Comparison of ENCODE assay signal across 9 mouse cellular contexts in the genomic region with DNA sequence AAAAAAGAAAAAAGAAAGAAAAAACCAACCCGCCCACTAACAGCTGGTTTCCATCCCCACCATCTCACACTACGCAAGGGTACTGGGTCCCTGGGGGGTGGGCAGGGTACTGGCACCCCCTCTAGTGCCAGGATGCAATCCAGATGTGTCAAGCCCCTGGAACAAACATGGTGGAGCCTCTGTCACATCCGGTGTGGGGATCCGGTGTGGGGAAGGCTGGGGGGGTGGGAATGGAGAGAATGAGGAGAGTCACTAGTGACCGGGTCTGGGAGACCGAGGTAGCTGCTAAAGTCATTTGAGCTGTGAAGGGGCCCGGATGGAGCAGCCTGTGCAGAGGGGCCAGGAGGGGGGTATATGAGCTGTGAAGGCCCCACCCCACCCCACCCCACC. TPM values are rescaled to one million over a fixed set of nuclear protein-coding genes. Genes with fewer than 3 reads are reported as not detected.
A peak's percentile ranks its signal among the peaks of the same experiment; 100 is the strongest.
DNase-seq lines count a peak whose midpoint lies in the region; ATAC-seq lines count a peak whose summit lies in the region.
"Had no signal": no experiment of that assay in that cellular context is flagged by ENCODE, and none has a peak within 500 bp of the region (broad histone marks: within the 10 kb centered on the region; RNA-seq: fewer than 3 reads in every experiment).

No protein-coding gene starts in this region.

- peaks cover 2% of the 10 kb centered on the region; the same call in 1 of the 2 replicates for H3K36me3 ChIP-seq in forebrain, embryonic 11.5 days (ENCODE audit: control insufficient read depth, insufficient read depth, low read length)
- H3K36me3 ChIP-seq in forebrain, embryonic 12.5 days (replicated peaks): peaks cover 17% of the 10 kb centered on the region
- H3K36me3 ChIP-seq in embryonic facial prominence, embryonic 10.5 days (replicated peaks): peaks cover 42% of the 10 kb centered on the region

- no peak for ATAC-seq in forebrain, embryonic 11.5 days (replicated peaks; ENCODE audit: low FRiP score)
- ATAC-seq in forebrain, embryonic 12.5 days (ENCODE audit: low FRiP score): no peak

- intact Hi-C loops in heart, postnatal 10 days (cut with DNase I): loop anchor here (2.0 kb wide), 1 partner anchor 19 kb away; no protein-coding TSS in a partner anchor

- H3K4me1 ChIP-seq in forebrain, embryonic 11.5 days (replicated peaks; ENCODE audit: control insufficient read depth, insufficient read depth, low read length): peaks cover 7% of the 10 kb centered on the region; the same call in 1 of the 2 replicates
- H3K4me1 ChIP-seq in forebrain, embryonic 12.5 days: peaks cover 32% of the 10 kb centered on the region
- H3K4me1 ChIP-seq in embryonic facial prominence, embryonic 10.5 days: peaks cover 58% of the 10 kb centered on the region

- no peaks in the 10 kb centered on the region for H3K9me3 ChIP-seq in forebrain, embryonic 11.5 days (ENCODE audit: control insufficient read depth, low read length)
- H3K9me3 ChIP-seq in forebrain, embryonic 12.5 days: no peaks in the 10 kb centered on the region
- H3K9me3 ChIP-seq in embryonic facial prominence, embryonic 10.5 days: no peaks in the 10 kb centered on the region

- DNase-seq in forebrain, embryonic 11.5 days (ENCODE audit: low spot score): no peak
- DNase-seq in embryonic facial prominence, embryonic 10.5 days (ENCODE audit: low spot score): peak; percentile 52
- peak; percentile 56 to 73 for DNase-seq in heart, postnatal 10 days
- peak; percentile 55 for DNase-seq in lung, postnatal 14 days
- DNase-seq in thymus, adult 18-20 months: no peak
- DNase-seq in layer of hippocampus, adult 9-11 months: no peak
- no peak for DNase-seq in testis, postnatal 14 days (ENCODE audit: low spot score)

- H3K9ac ChIP-seq in forebrain, embryonic 11.5 days (ENCODE audit: low read length): peak overlapping the region; percentile 46; the same call in 1 of the 2 replicates
- no peak overlapping the region for H3K9ac ChIP-seq in forebrain, embryonic 12.5 days

- H3K4me2 ChIP-seq in forebrain, embryonic 11.5 days (ENCODE audit: low read depth, low read length, severe bottlenecking): no peak overlapping the region
- no peak overlapping the region; the same call in 1 of the 2 replicates for H3K4me2 ChIP-seq in forebrain, embryonic 12.5 days

- no peak overlapping the region for H3K4me3 ChIP-seq in forebrain, embryonic 11.5 days (ENCODE audit: low read depth, low read length)
- H3K4me3 ChIP-seq in forebrain, embryonic 12.5 days (replicated peaks): no peak overlapping the region
- peak overlapping the region; percentile 53 for H3K4me3 ChIP-seq in embryonic facial prominence, embryonic 10.5 days
- H3K4me3 ChIP-seq: erythroblast, embryonic 14.5 days had no signal

- 75% methylated on average over 7 of the region's 7 CpGs for WGBS in forebrain, embryonic 11.5 days
- WGBS in forebrain, embryonic 12.5 days: 87% methylated on average over 7 of the region's 7 CpGs
- 45% methylated on average over 7 of the region's 7 CpGs for WGBS in embryonic facial prominence, embryonic 10.5 days

- H3K27ac ChIP-seq in forebrain, embryonic 11.5 days (ENCODE audit: low read depth, low read length): no peak overlapping the region
- H3K27ac ChIP-seq in forebrain, embryonic 12.5 days: no peak overlapping the region
- H3K27ac ChIP-seq in embryonic facial prominence, embryonic 10.5 days (replicated peaks): peak overlapping the region; percentile 88

- no peaks in the 10 kb centered on the region for H3K27me3 ChIP-seq in forebrain, embryonic 11.5 days (ENCODE audit: control insufficient read depth, insufficient read depth, low read length)
- H3K27me3 ChIP-seq in forebrain, embryonic 12.5 days: peaks cover 5% of the 10 kb centered on the region; the same call in 1 of the 2 replicates
- H3K27me3 ChIP-seq in embryonic facial prominence, embryonic 10.5 days (replicated peaks; ENCODE audit: low read depth, poor library complexity, severe bottlenecking): no peaks in the 10 kb centered on the region

RNA-seq across cellular contexts. Expression of a gene that starts 4.8 kb away (rescaled TPM):
- 22.1 TPM in 2 replicates for polyA plus RNA-seq in forebrain, embryonic 11.5 days (2014; fragmentation: Nextera tagmentation; extraction: Ambion mirVana)
- polyA plus RNA-seq in forebrain, embryonic 12.5 days (2016; fragmentation: Nextera tagmentation; extraction: Ambion mirVana): 13.1 and 16.5 TPM in 2 replicates
- 38.2 and 42.8 TPM in 2 replicates for polyA plus RNA-seq in embryonic facial prominence, embryonic 10.5 days (2016; fragmentation: Nextera tagmentation; extraction: Ambion mirVana)
- 10 to 100 TPM; 10.2 to 11.0 TPM for total RNA-seq in heart, postnatal 10 days (2021)

RNA-seq across cellular contexts. Expression of a gene that starts 12.1 kb away (rescaled TPM):
- polyA plus RNA-seq in forebrain, embryonic 11.5 days (2014; fragmentation: Nextera tagmentation; extraction: Ambion mirVana): 93.4 and 94.8 TPM in 2 replicates
- polyA plus RNA-seq in forebrain, embryonic 12.5 days (2016; fragmentation: Nextera tagmentation; extraction: Ambion mirVana): 134 and 153 TPM in 2 replicates
- 168 and 176 TPM in 2 replicates for polyA plus RNA-seq in embryonic facial prominence, embryonic 10.5 days (2016; fragmentation: Nextera tagmentation; extraction: Ambion mirVana)
- 10 to 100 TPM; 28.9 to 30.6 TPM for total RNA-seq in heart, postnatal 10 days (2021)

RNA-seq across cellular contexts. Expression of a gene that starts 30.8 kb away (rescaled TPM):
- 119 and 130 TPM in 2 replicates for polyA plus RNA-seq in forebrain, embryonic 11.5 days (2014; fragmentation: Nextera tagmentation; extraction: Ambion mirVana)
- 110 and 111 TPM in 2 replicates for polyA plus RNA-seq in forebrain, embryonic 12.5 days (2016; fragmentation: Nextera tagmentation; extraction: Ambion mirVana)
- polyA plus RNA-seq in embryonic facial prominence, embryonic 10.5 days (2016; fragmentation: Nextera tagmentation; extraction: Ambion mirVana): 154 and 161 TPM in 2 replicates
- total RNA-seq in heart, postnatal 10 days (2021): 100 to 1,000 TPM; 103 to 104 TPM

RNA-seq across cellular contexts. Expression of a gene that starts 44.0 kb away (rescaled TPM):
- 4.2 and 4.8 TPM in 2 replicates for polyA plus RNA-seq in forebrain, embryonic 11.5 days (2014; fragmentation: Nextera tagmentation; extraction: Ambion mirVana)
- polyA plus RNA-seq in forebrain, embryonic 12.5 days (2016; fragmentation: Nextera tagmentation; extraction: Ambion mirVana): 3.7 and 3.8 TPM in 2 replicates
- polyA plus RNA-seq in embryonic facial prominence, embryonic 10.5 days (2016; fragmentation: Nextera tagmentation; extraction: Ambion mirVana): 5.9 and 6.0 TPM in 2 replicates
- total RNA-seq in heart, postnatal 10 days (2021): 1 to 10 TPM; 8.9 to 9.5 TPM

RNA-seq across cellular contexts. Expression of a gene that starts 57.4 kb away (rescaled TPM):
- 5.8 and 6.2 TPM in 2 replicates for polyA plus RNA-seq in forebrain, embryonic 11.5 days (2014; fragmentation: Nextera tagmentation; extraction: Ambion mirVana)
- 1.5 and 1.9 TPM in 2 replicates for polyA plus RNA-seq in forebrain, embryonic 12.5 days (2016; fragmentation: Nextera tagmentation; extraction: Ambion mirVana)
- polyA plus RNA-seq in embryonic facial prominence, embryonic 10.5 days (2016; fragmentation: Nextera tagmentation; extraction: Ambion mirVana): 3.8 and 5.1 TPM in 2 replicates
- total RNA-seq in heart, postnatal 10 days (2021): under 1 TPM; 0.53 to 0.79 TPM

Comparison
In these comparisons a context has a peak if more than half of its experiments do, and no peak if none do; other contexts are left out.
1. DNase-seq: peak in embryonic facial prominence, embryonic 10.5 days (single experiment), heart, postnatal 10 days (2 of 2) and lung, postnatal 14 days (single experiment); none in forebrain, embryonic 11.5 days (single experiment), thymus, adult 18-20 months (0 of 2), layer of hippocampus, adult 9-11 months (single experiment) and testis, postnatal 14 days (single experiment).